Mouse (Mus musculus) kidney, embryonic 14.5 days (tissue): ENCODE measurements around the gene Galnt15. TPM values are rescaled to one million over a fixed set of nuclear protein-coding genes. Genes with fewer than 3 reads are reported as not detected.
"Not testable (repeated sequence)": the region's sequence is repeated elsewhere in the genome, so short reads cannot be mapped to it uniquely, and the experiment has no call there.

Experiments used
- ATAC-seq: fragments of 200-750 bp; cut with Nextera tagmentation; 2 replicates; pipeline ENCODE4 v1.8.0; 2017; ENCODE audit warnings: moderate number of reproducible peaks, mild to moderate bottlenecking, moderate TSS enrichment, moderate library complexity; ENCODE audit not compliant: low FRiP score, low TSS enrichment
- H3K27ac ChIP-seq: fragments of 300-500 bp; sonication (generic); 2 replicates; pipeline ENCODE4 v1.5.1; 2014; ENCODE audit warnings: low read depth, mild to moderate bottlenecking, low read length, moderate library complexity, mixed read lengths
- H3K27me3 ChIP-seq: fragments of 300-500 bp; sonication (generic); 2 replicates; pipeline ENCODE4 v1.6.1; 2014; ENCODE audit warnings: mild to moderate bottlenecking, low read length; ENCODE audit not compliant: control insufficient read depth, insufficient read depth
- H3K36me3 ChIP-seq: fragments of 300-500 bp; sonication (generic); 2 replicates; pipeline ENCODE4 v1.6.1; 2014; ENCODE audit warnings: low read length, mixed read lengths; ENCODE audit not compliant: control insufficient read depth, insufficient read depth
- H3K4me1 ChIP-seq: fragments of 300-500 bp; sonication (generic); 2 replicates; pipeline ENCODE4 v1.6.1; 2014; ENCODE audit warnings: low read length, mixed read lengths; ENCODE audit not compliant: control insufficient read depth, insufficient read depth
- H3K4me2 ChIP-seq: fragments of 300-500 bp; sonication (generic); replicated peaks from 2 replicates; pipeline ENCODE4 v1.6.1; 2014; ENCODE audit warnings: low read depth, mild to moderate bottlenecking, low read length
- H3K4me3 ChIP-seq: fragments of 300-500 bp; sonication (generic); 2 replicates; pipeline ENCODE4 v1.5.1; 2014; ENCODE audit warnings: mild to moderate bottlenecking, low read length
- H3K9ac ChIP-seq: fragments of 300-500 bp; sonication (generic); 2 replicates; pipeline ENCODE4 v1.6.1; 2014; ENCODE audit warnings: low read depth, mild to moderate bottlenecking, low read length, moderate library complexity
- H3K9me3 ChIP-seq: fragments of 300-500 bp; sonication (generic); 2 replicates; pipeline ENCODE4 v1.6.1; 2016; ENCODE audit warnings: low read length; ENCODE audit not compliant: control insufficient read depth
- WGBS: fragments of 180-500 bp; shearing (Covaris S2); extraction: QIAGEN DNeasy Blood & Tissue Kit; methylation state at CpG from one replicate; pipeline ENCODE4 v1.1.7; 2014; 5-methylcytosine and 5-hydroxymethylcytosine counted together
- polyA plus RNA-seq: library from polyadenylated mRNA; unstranded; fragments of >200 nt; fragmentation: Nextera tagmentation; extraction: Ambion mirVana; gene quantifications from 2 replicates; pipeline ENCODE4 v1.2.1, GENCODE M21; 2014

Galnt15 gene
- polyA plus RNA-seq, 1 experiment from 2014 or later, result 0.34 TPM

DNA sequence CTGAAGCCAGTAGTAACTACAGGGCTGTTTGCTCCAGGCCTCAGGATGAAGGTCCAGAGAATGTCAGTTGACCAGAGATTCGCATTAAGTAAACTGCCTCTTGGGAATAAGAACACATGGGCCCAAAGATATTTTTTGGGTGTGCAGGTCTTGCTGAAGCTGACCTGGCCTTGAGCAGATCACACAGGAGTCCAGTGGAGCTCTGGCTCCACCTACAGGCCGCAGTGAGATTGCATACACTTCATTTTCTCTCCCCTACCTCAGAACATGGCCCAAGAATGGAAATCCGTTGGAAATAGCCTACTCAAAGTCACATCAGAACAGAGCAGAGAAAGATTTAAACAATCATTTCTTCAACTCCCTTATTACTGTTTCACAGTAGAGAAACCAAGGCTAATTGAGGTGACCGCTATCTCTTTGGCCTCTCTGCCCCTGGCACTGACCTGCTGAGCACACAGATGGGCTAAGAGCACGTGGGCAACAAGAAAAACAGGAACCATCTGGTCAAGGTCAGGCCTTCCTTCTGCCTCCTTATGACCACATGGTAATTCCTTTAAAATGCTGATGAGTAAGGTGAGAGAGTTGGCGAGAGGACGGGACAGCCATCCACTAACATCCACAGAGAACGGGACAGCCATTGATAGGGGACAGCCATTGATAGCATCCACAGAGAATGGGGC, 48.2 kb downstream of the Galnt15 start:
- no peaks in the 10 kb centered on the region for H3K9me3 ChIP-seq
- H3K27ac ChIP-seq, result no peak overlapping the region
- no peaks in the 10 kb centered on the region for H3K27me3 ChIP-seq
- ATAC-seq, result peak; percentile 32; the same call in 1 of the 2 replicates
- H3K4me1 ChIP-seq, result 0 out of 2 replicates have a peak, but pooled peaks cover 8% of the 10 kb centered on the region
- WGBS, result 42% methylated on average over 8 of the region's 8 CpGs
- no peak overlapping the region for H3K4me3 ChIP-seq
- H3K36me3 ChIP-seq, result peaks cover 12% of the 10 kb centered on the region
- no peak overlapping the region for H3K4me2 ChIP-seq
- H3K9ac ChIP-seq, result no peak overlapping the region

DNA sequence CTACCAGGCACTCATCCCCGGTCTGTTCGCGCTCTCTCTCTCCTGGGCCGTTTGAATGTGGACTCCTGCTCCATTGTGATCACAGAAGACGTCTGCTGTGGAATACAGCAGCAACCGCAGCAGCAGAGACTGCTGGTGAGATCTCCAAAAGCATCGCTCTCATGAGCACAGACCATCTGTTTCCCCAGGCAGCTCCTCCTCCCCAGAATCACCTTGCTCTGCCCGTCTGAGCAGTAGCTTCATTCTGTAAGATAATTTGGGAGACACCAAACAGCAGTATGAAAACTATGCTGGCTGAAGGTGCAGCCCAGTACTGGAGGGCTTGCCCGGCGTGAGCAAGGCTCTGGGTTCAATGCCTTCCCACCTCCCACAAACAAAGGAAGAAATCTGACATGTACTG, 52.2 kb downstream of the Galnt15 start:
- Histone ChIP-seq H3K36me3 (peaks cover 22% of the 10 kb centered on the region), H3K27ac (no peak overlapping the region), H3K27me3 (no peaks in the 10 kb centered on the region), H3K4me1 (no peaks in the 10 kb centered on the region), H3K4me3 (no peak overlapping the region), H3K9me3 (no peaks in the 10 kb centered on the region), H3K9ac (no peak overlapping the region), H3K4me2 (no peak overlapping the region)
- no peak for ATAC-seq
- WGBS, result 86% methylated on average over 10 of the region's 10 CpGs

DNA sequence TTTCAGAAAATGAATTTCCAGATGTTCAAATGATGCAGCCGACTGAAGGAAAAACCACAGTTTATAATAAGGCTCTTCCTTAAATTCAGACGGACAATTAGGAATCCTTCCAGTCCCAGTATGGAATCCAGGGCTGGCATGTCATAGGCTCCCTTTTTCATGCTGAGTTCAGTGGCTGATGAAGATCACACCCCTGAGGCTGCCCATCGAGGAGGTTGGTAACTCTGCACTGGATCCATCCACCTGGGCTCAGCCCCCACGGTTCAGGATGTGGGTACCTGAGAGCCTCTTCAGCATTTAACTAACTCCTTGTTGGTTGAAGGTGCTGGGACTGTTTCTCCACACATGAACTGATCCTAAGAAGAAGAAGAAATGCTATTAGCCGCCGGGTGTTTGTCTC, 54.1 kb downstream of the Galnt15 start:
- Histone ChIP-seq H3K27ac (no peak overlapping the region), H3K36me3 (peaks cover 22% of the 10 kb centered on the region), H3K4me2 (no peak overlapping the region), H3K9me3 (no peaks in the 10 kb centered on the region), H3K4me1 (no peaks in the 10 kb centered on the region), H3K27me3 (no peaks in the 10 kb centered on the region), H3K4me3 (no peak overlapping the region), H3K9ac (no peak overlapping the region)
- 98% methylated on average over 6 of the region's 6 CpGs for WGBS
- ATAC-seq, result no peak

DNA sequence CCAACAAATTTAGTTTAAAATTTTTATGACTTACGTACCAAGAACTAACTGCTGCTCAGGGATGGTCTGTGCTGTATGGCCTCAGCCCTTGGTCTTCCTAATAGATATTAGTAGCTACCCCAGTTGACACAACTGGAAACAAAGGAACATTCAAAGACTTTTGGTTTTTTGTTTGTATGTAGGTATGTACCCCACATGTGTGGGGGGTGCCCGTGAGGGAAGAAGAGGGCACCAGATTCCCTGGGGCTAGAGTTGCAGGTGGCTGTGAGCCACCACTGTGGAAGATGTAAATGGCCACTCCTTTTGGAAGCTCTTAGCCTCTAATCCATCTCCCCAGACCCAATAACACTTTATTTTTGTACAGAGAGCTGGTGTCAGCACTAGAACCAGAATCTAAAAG, 54.7 kb downstream of the Galnt15 start:
- Histone ChIP-seq H3K9me3 (no peaks in the 10 kb centered on the region), H3K4me1 (no peaks in the 10 kb centered on the region), H3K9ac (no peak overlapping the region), H3K27me3 (no peaks in the 10 kb centered on the region), H3K27ac (no peak overlapping the region), H3K4me3 (no peak overlapping the region), H3K4me2 (no peak overlapping the region), H3K36me3 (peaks cover 22% of the 10 kb centered on the region)
- 88% methylated on average over 2 of the region's 2 CpGs for WGBS
- ATAC-seq, result no peak

DNA sequence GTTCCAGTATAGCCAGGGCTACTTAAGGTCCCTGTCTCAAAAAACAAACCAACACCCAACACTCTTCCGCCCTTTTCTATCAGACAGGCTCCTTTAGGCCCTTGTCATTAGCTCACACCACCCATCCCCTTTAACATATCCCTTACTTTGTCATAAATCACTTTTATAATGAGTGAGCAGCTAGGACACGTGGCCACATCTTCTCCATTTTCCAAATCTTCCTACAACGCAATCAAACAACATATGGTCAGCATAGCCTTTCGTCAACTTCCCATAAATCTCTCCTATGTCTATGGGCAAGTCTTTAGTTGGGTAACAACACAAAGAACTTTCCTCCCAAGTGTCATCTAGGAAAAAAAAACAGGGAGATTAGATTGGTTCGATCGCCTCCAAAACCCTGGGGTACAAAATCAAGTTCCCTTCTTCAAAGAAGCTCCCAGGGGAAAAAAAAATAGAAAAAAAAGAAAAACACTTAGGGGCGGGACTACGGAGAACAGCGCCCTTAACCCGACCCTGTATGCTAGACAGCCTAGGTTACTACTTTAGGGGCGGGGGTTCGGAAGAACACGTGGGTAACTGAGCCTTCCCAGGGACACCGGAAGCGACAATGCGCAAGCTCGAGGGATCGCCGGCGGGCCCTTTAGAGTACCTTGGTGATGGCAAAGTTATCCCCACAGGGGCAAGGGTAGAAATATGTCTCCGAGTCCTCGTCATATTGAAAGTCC, 56.1 kb downstream of the Galnt15 start, which contains the start of gene Oxnad1:
Oxnad1 (plus strand) TSS at position 614 of the 725 bp plus-strand sequence.
- no peaks in the 10 kb centered on the region for H3K9me3 ChIP-seq
- peak within 1 kb of the TSS; percentile 66 for H3K4me3 ChIP-seq
- H3K4me1 ChIP-seq, result no peaks in the 10 kb centered on the region; the same call in 1 of the 2 replicates
- 2% methylated on average over 22 of the region's 22 CpGs for WGBS
- H3K27ac ChIP-seq, result peak within 1 kb of the TSS; percentile 88
- H3K4me2 ChIP-seq, result peak within 1 kb of the TSS; percentile 70
- peak within 1 kb of the TSS; percentile 73 for H3K9ac ChIP-seq
- peaks cover 22% of the 10 kb centered on the region for H3K36me3 ChIP-seq
- no peaks in the 10 kb centered on the region for H3K27me3 ChIP-seq
- peak; percentile 94 for ATAC-seq

DNA sequence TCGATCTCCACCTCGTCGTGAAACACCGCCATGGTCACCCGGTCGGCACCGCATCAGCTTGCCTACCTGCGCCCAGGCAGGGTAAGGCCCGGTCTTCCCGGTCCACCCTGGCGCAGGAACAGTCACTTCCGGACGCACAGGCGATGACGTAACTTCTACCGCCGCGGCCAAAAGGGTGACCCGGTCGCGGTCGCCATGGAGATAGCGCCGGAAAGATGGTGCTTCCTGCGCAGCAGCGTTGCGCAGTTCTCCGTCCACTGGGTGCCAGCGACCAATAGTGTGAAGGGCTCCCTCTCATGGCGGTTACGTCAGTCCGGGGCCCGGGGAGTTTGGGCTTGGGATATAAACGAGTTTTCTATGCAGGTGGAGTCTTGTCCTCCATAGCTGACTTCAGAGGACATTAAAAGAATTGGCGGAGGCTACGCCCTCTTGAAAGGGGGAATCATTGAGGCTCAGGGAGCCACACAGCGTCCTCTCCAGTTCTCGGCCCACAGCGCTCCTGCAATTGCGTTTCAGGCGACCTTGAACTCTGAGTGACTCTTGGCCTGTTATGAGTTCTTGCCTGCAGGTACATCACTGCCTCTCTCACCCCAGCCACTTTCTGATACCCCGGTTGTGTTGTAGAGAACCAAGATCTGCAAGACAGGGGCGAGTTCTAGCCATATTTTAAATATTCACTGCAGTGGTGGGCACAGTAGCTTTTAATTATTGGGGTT, 56.9 kb downstream of the Galnt15 start, which contains the start of gene Dph3:
Dph3 (minus strand) TSS at position 244 of the 716 bp plus-strand sequence.
- H3K27ac ChIP-seq, result peak within 1 kb of the TSS; percentile 88
- H3K9ac ChIP-seq, result peak within 1 kb of the TSS; percentile 73
- H3K9me3 ChIP-seq, result no peaks in the 10 kb centered on the region
- H3K36me3 ChIP-seq, result peaks cover 22% of the 10 kb centered on the region
- H3K4me1 ChIP-seq, result no peaks in the 10 kb centered on the region; the same call in 1 of the 2 replicates
- H3K27me3 ChIP-seq, result no peaks in the 10 kb centered on the region
- peak within 1 kb of the TSS; percentile 66 for H3K4me3 ChIP-seq
- peak within 1 kb of the TSS; percentile 70 for H3K4me2 ChIP-seq
- 0% methylated on average over 43 of the region's 43 CpGs for WGBS
- ATAC-seq, result peak; percentile 96

DNA sequence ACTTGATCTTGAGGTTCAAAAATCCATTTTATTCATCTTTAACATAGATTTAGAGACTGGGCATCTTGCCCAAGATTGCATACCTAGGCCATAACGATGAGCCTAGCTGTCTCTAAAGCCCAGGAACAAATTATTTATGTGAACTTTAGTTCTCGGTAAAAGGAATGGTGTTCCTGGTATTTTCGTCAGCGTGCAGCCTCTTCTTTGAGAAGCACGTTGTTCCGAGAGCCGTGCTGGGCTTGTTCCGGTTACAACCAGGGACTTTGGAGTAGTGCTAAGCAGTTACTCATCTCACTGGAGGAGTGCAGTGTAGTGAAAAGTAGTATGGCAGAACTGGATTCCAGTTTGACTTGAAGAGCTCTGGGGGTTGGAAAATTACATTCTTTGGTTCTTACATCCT, 57.4 kb downstream of the Galnt15 start:
- H3K4me1 ChIP-seq, result peaks cover 2% of the 10 kb centered on the region
- H3K9me3 ChIP-seq, result no peaks in the 10 kb centered on the region
- peak overlapping the region; percentile 73 for H3K9ac ChIP-seq
- peak overlapping the region; percentile 70 for H3K4me2 ChIP-seq
- 14% methylated on average over 8 of the region's 8 CpGs for WGBS
- H3K36me3 ChIP-seq, result peaks cover 18% of the 10 kb centered on the region
- no peaks in the 10 kb centered on the region for H3K27me3 ChIP-seq
- H3K4me3 ChIP-seq, result peak overlapping the region; percentile 66
- no peak for ATAC-seq
- peak overlapping the region; percentile 88 for H3K27ac ChIP-seq

DNA sequence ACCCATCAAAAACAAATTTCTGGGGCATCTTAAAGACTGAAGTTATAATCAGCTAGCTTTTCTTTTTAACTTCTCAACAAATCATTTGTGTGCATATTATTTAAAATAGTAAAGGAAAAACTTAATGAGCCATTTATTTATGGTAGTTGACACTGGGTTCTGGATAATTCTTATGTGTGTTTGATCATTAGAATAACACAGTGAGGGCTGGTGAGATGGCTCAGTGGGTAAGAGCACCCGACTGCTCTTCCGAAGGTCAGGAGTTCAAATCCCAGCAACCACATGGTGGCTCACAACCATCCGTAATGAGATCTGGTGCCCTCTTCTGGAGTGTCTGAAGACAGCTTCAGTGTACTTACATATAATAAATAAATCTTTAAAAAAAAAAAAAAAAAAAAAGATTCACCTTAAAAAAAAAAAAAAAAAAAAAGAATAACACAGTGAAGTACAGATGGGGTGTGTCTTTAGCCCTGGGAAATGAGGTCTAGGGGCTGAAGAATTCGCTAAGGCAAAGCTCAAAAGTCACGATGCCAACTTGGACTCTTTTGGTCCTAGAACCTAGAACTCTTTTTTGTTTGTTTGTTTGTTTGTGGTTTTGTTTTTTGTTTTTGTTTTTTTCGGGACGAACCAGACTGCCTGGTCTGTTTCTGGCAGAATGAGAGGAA, 58.9 kb downstream of the Galnt15 start:
- not testable (repeated sequence) for H3K4me3 ChIP-seq, H3K9me3 ChIP-seq, H3K27me3 ChIP-seq, H3K4me2 ChIP-seq, H3K9ac ChIP-seq, H3K27ac ChIP-seq, ATAC-seq, H3K36me3 ChIP-seq, H3K4me1 ChIP-seq
- WGBS, result 86% methylated on average over 7 of the region's 7 CpGs
